Mouse (Mus musculus) limb, embryonic 12.5 days (tissue): ENCODE measurements around the gene Pou2f3. TPM values are rescaled to one million over a fixed set of nuclear protein-coding genes. Genes with fewer than 3 reads are reported as not detected.

Source experiments
- ATAC-seq: fragments of 200-750 bp; cut with Nextera tagmentation; 2 replicates; pipeline ENCODE4 v1.8.0; 2017; ENCODE audit warnings: low read depth, moderate TSS enrichment; ENCODE audit not compliant: insufficient number of reproducible peaks, insufficient read depth, low FRiP score, low TSS enrichment
- H3K27ac ChIP-seq: fragments of 300-500 bp; sonication (generic); 2 replicates; pipeline ENCODE4 v1.5.1; 2016; ENCODE audit warnings: mild to moderate bottlenecking, moderate library complexity
- H3K27me3 ChIP-seq: fragments of 300-500 bp; sonication (generic); 2 replicates; pipeline ENCODE4 v1.6.1; 2016; ENCODE audit warnings: mild to moderate bottlenecking, moderate library complexity
- H3K36me3 ChIP-seq: fragments of 300-500 bp; sonication (generic); 2 replicates; pipeline ENCODE4 v1.6.1; 2016; ENCODE audit warnings: mild to moderate bottlenecking, moderate library complexity
- H3K4me1 ChIP-seq: fragments of 300-500 bp; sonication (generic); replicated peaks from 2 replicates; pipeline ENCODE4 v1.6.1; 2016
- H3K4me2 ChIP-seq: fragments of 300-500 bp; sonication (generic); 2 replicates; pipeline ENCODE4 v1.6.1; 2016; ENCODE audit warnings: mild to moderate bottlenecking, moderate library complexity
- H3K4me3 ChIP-seq: fragments of 300-500 bp; sonication (generic); replicated peaks from 2 replicates; pipeline ENCODE4 v1.5.1; 2016; ENCODE audit warnings: mild to moderate bottlenecking
- H3K9ac ChIP-seq: fragments of 300-500 bp; sonication (generic); replicated peaks from 2 replicates; pipeline ENCODE4 v1.6.1; 2016; ENCODE audit warnings: mild to moderate bottlenecking, moderate library complexity
- H3K9me3 ChIP-seq: fragments of 300-500 bp; sonication (generic); 2 replicates; pipeline ENCODE4 v1.6.1; 2016; ENCODE audit warnings: mild to moderate bottlenecking, moderate library complexity
- WGBS: fragments of 180-500 bp; shearing (Covaris S2); methylation state at CpG from one replicate; pipeline ENCODE4 v1.1.7; 2016; 5-methylcytosine and 5-hydroxymethylcytosine counted together
- polyA plus RNA-seq: library from polyadenylated mRNA; unstranded; fragments of >200 nt; fragmentation: Nextera tagmentation; extraction: Ambion mirVana; gene quantifications from 2 replicates; pipeline ENCODE4 v1.2.1, GENCODE M21; 2016

Gene Pou2f3
- polyA plus RNA-seq, 1 experiment from 2014 or later: not detected

DNA sequence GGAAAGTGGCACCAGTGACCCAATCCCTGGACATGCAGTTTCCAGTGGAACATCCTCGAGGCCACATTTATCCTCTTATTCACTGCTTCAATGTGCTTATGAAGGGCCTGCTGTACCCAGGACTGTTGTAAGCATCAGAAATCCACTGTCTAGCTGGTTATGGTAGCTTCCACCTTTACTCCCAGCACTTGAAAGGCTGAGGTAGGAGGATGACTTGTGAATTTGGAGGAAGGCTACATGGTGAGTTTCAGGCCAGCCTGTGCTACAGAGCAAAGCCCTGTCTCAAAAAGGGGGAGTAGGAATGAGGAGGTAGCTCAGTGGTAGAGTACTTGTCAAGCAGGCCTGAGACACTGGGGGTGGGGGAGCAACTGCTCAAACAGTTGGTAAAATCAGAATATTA is 102.1 kb downstream of the Pou2f3 start:
- ATAC-seq: no peak
- Histone ChIP-seq H3K4me1 (peaks cover 18% of the 10 kb centered on the region), H3K9ac (no peak overlapping the region), H3K4me3 (no peak overlapping the region), H3K27ac (no peak overlapping the region), H3K27me3 (no peaks in the 10 kb centered on the region), H3K9me3 (no peaks in the 10 kb centered on the region), H3K4me2 (no peak overlapping the region), H3K36me3 (peaks cover 19% of the 10 kb centered on the region)
- WGBS: 76% methylated on average over 1 of the region's 1 CpGs

DNA sequence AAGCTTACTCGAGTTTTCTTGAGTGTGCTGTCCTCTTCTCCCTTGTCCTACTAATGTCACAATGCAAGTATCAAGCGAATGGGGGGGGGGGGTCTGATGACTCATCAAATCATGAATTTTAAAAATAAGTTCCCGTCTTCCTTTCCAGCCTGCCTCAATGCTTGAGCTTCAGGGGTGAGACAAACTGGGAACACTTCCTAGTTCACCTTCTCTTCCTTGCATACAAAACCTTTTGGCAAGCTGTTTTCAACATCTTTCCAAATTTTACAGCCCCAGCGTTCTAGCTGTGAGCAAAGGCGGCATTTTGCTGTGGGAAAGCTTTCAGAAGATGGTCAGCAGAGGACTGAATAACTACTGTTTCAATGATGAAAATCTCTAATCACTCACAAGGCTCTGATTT is 102.6 kb downstream of the Pou2f3 start:
- WGBS: 63% methylated on average over 5 of the region's 5 CpGs
- ATAC-seq: no peak
- H3K9me3 ChIP-seq: no peaks in the 10 kb centered on the region
- no peaks in the 10 kb centered on the region for H3K27me3 ChIP-seq
- peaks cover 19% of the 10 kb centered on the region for H3K36me3 ChIP-seq
- H3K27ac ChIP-seq: no peak overlapping the region
- peaks cover 23% of the 10 kb centered on the region for H3K4me1 ChIP-seq
- no peak overlapping the region for H3K4me2 ChIP-seq
- no peak overlapping the region for H3K9ac ChIP-seq
- H3K4me3 ChIP-seq: no peak overlapping the region

- peak within 1 kb of the TSS; percentile 95 for H3K9ac ChIP-seq
- 33% methylated on average over 10 of the region's 10 CpGs for WGBS
- H3K27me3 ChIP-seq: no peaks in the 10 kb centered on the region
- H3K4me3 ChIP-seq: peak within 1 kb of the TSS; percentile 91
- H3K4me1 ChIP-seq: peaks cover 27% of the 10 kb centered on the region
- ATAC-seq: no peak
- peak within 1 kb of the TSS; percentile 87 for H3K4me2 ChIP-seq
- no peaks in the 10 kb centered on the region for H3K9me3 ChIP-seq
- H3K36me3 ChIP-seq: peaks cover 19% of the 10 kb centered on the region
- H3K27ac ChIP-seq: peak within 1 kb of the TSS; percentile 95
These were observed 103.0 kb downstream of the Pou2f3 start, which contains the start of gene Arhgef12 for GRCm38 (mm10) chr9:43107187-43107517. Gene Arhgef12 (minus strand): TSS chr9:43107239.

DNA sequence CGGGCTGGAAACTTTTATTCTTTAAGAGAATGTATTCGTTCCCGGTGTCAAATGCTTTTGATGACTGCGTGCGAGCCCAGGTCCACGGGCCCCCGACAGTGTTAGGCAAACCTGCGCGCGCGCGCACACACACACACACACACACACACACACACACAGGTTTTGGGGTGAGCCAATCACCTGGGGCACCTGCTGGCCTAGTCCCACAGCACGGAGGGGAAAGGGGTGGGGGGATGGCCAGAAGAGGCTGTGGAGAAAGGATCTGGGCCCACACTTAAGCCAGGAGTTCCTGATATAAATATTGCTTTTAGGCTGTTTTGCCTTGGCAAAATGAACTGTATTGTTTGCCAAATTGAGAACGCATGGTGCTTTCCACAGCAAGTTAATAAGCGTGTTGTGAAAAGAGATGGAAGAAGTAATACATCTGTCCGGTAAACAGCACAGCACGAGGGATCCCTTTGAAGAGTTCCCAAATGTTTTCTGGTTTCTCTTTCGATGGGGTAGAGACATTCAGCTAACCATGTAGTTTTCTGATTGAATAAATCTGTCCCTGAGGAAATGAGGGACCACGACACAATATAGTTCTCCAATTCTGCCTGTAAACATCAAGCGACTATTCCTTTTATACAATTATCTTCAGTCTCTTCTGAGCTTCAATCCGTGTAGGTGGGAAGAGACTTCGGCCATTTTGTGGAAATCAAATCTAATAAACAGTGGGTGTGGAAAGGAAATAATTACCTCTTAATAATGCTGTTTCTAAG is 103.6 kb downstream of the Pou2f3 start:
- peak; percentile 58; the same call in 1 of the 2 replicates for ATAC-seq
- WGBS: 22% methylated on average over 22 of the region's 22 CpGs
- H3K27me3 ChIP-seq: no peaks in the 10 kb centered on the region
- H3K9ac ChIP-seq: peak overlapping the region; percentile 95
- peaks cover 16% of the 10 kb centered on the region for H3K36me3 ChIP-seq
- no peaks in the 10 kb centered on the region for H3K9me3 ChIP-seq
- peak overlapping the region; percentile 95 for H3K27ac ChIP-seq
- H3K4me1 ChIP-seq: peaks cover 31% of the 10 kb centered on the region
- H3K4me2 ChIP-seq: peak overlapping the region; percentile 87
- peak overlapping the region; percentile 91 for H3K4me3 ChIP-seq

DNA sequence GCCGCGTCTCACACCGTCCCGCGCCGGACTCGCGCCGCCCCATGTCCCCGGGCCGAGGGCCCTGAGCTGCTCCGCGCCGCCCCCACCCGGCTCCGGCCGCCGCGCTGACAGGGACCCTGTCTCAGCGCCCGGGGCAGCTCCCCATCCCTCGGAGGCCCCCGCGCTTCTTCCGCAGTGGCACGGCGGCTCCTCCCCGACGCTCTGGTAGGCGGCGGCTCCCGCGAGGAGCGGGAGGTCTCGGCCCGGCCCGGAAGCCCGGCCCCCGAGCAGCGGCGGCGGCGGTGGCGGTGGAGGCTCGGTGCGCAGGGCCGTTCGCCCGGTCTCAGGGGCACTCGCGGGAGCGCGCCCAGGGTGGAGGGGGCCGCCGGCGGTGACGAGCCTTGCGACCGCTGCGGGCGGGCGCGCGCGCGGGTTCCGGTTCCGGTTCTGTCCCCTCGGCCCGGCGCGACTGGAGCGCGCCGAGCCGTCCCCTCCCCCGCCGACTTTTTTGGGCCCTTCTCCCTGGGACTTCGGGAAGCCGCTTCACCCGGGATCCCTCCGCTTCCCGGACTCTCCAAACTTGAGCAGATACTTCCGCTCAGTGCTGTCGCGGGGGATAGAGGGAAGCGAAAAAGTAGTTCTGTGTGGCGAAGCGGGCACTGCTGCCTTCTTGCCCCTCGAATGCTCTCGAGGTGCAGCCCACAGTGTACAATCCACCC is 104.4 kb downstream of the Pou2f3 start:
- H3K36me3 ChIP-seq: peaks cover 8% of the 10 kb centered on the region
- peak; percentile 83 for ATAC-seq
- under 1% methylated on average over 86 of the region's 91 CpGs for whole genome bisulfite sequencing
- H3K9ac ChIP-seq: peak overlapping the region; percentile 95
- peak overlapping the region; percentile 87 for H3K4me2 ChIP-seq
- H3K27ac ChIP-seq: peak overlapping the region; percentile 95
- H3K27me3 ChIP-seq: no peaks in the 10 kb centered on the region
- H3K4me3 ChIP-seq: peak overlapping the region; percentile 91
- no peaks in the 10 kb centered on the region for H3K9me3 ChIP-seq
- peaks cover 31% of the 10 kb centered on the region for H3K4me1 ChIP-seq

- peaks cover 31% of the 10 kb centered on the region for H3K4me1 ChIP-seq
- H3K27ac ChIP-seq: peak overlapping the region; percentile 95
- no peaks in the 10 kb centered on the region for H3K9me3 ChIP-seq
- ATAC-seq: no peak
- H3K27me3 ChIP-seq: no peaks in the 10 kb centered on the region
- H3K4me2 ChIP-seq: peak overlapping the region; percentile 87
- peak overlapping the region; percentile 91 for H3K4me3 ChIP-seq
- peak overlapping the region; percentile 95 for H3K9ac ChIP-seq
- under 1% methylated on average over 40 of the region's 40 CpGs for WGBS
- peaks cover under 1% of the 10 kb centered on the region for H3K36me3 ChIP-seq
These were observed 105.1 kb downstream of the Pou2f3 start for GRCm38 (mm10) chr9:43104873-43105663.

- H3K9me3 ChIP-seq: no peaks in the 10 kb centered on the region
- H3K4me1 ChIP-seq: peaks cover 31% of the 10 kb centered on the region
- no peak for ATAC-seq
- peak overlapping the region; percentile 95 for H3K9ac ChIP-seq
- H3K27ac ChIP-seq: no peak overlapping the region
- H3K36me3 ChIP-seq: no peaks in the 10 kb centered on the region; the same call in 1 of the 2 replicates
- H3K4me2 ChIP-seq: peak overlapping the region; percentile 87
- 1% methylated on average over 4 of the region's 4 CpGs for WGBS
- H3K4me3 ChIP-seq: peak overlapping the region; percentile 91
- no peaks in the 10 kb centered on the region for H3K27me3 ChIP-seq
These were observed 105.7 kb downstream of the Pou2f3 start for GRCm38 (mm10) chr9:43104526-43104872.

DNA sequence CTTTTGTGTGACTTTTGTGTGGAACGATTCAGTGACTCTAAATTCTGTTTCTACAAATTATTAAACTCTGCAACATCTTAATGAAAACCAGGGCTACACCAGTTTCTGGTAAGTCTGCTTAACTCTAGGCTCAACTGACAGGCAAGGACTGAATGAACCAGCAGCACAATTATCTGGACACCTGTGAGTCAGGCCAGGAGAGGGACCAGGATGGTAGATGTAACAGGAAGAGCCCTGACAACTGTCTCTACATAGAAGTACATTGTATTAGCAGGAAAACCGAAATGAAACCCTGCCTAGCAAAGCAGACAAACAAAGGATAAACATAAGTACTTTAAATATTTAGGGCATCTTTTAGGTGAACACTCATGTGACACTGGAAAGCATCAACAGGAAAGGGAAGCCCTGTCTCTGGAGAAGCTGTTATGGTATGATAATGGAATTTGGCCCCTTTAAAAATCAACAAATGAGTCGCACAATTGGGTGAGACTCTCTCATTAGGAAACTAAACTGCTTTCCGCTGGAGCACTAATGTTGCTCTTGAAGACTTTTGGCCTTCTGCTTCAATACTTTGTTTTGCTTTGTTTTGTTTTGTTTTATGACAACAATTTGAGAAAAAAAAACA is 106.4 kb downstream of the Pou2f3 start:
- H3K36me3 ChIP-seq: no peaks in the 10 kb centered on the region; the same call in 1 of the 2 replicates
- 33% methylated on average over 4 of the region's 4 CpGs for WGBS
- H3K9me3 ChIP-seq: no peaks in the 10 kb centered on the region
- H3K4me3 ChIP-seq: peak overlapping the region; percentile 91
- peak overlapping the region; percentile 29; the same call in 1 of the 2 replicates for H3K27ac ChIP-seq
- peak overlapping the region; percentile 87 for H3K4me2 ChIP-seq
- peaks cover 31% of the 10 kb centered on the region for H3K4me1 ChIP-seq
- no peaks in the 10 kb centered on the region for H3K27me3 ChIP-seq
- no peak for ATAC-seq
- H3K9ac ChIP-seq: peak overlapping the region; percentile 18; the same call in 1 of the 2 replicates

DNA sequence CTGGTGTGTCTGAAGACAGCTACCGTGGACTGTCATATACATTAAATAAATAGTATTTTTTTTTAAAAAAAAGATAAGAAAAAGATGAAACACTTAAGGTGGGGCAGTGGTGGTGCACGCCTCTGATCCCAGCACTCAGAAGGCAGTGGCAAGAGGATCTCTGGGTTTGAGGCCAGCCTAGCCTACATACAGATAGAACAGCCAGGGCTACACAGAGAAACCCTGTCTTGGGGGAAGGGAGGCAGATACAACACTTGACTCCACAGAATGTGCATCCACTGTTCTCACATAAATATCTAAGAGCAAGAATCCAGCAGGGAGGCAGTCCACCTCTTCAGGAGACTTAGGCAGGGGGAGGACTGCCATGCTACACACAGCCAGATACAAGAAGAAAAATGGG is 107.2 kb downstream of the Pou2f3 start:
- 92% methylated on average over 2 of the region's 2 CpGs for WGBS
- no peak for ATAC-seq

GRCm38 (mm10) chr9:43101936-43102595 is 108.1 kb downstream of the Pou2f3 start:
- Histone ChIP-seq H3K4me3 (no peak overlapping the region), H3K27me3 (no peaks in the 10 kb centered on the region), H3K4me1 (peaks cover 31% of the 10 kb centered on the region), H3K27ac (no peak overlapping the region), H3K36me3 (no peaks in the 10 kb centered on the region; the same call in 1 of the 2 replicates), H3K9ac (no peak overlapping the region), H3K9me3 (no peaks in the 10 kb centered on the region), H3K4me2 (peak overlapping the region; percentile 87)
- no peak for ATAC-seq
- WGBS: 80% methylated on average over 8 of the region's 8 CpGs

More for the DNA sequence above, 107.2 kb downstream of the Pou2f3 start:
- Histone ChIP-seq H3K27ac (0 out of 2 replicates have a peak overlapping the region, but pooled peaks have one; percentile 1), H3K36me3 (no peaks in the 10 kb centered on the region; the same call in 1 of the 2 replicates), H3K4me3 (peak overlapping the region; percentile 17), H3K4me2 (peak overlapping the region; percentile 87), H3K27me3 (no peaks in the 10 kb centered on the region), H3K9me3 (no peaks in the 10 kb centered on the region), H3K9ac (no peak overlapping the region), H3K4me1 (peaks cover 31% of the 10 kb centered on the region)
